Mouse (Mus musculus) c-Kit-positive CD71-positive TER-119-positive erythroid progenitor cells, embryonic 14.5 days (primary cell): ENCODE data around the gene Cdca8.

Source experiments
- DNase-seq: peaks from one replicate; pipeline ENCODE4 v3.0.0-alpha.2; 2013; ENCODE audit warnings: low spot score

Cdca8 gene

DNA sequence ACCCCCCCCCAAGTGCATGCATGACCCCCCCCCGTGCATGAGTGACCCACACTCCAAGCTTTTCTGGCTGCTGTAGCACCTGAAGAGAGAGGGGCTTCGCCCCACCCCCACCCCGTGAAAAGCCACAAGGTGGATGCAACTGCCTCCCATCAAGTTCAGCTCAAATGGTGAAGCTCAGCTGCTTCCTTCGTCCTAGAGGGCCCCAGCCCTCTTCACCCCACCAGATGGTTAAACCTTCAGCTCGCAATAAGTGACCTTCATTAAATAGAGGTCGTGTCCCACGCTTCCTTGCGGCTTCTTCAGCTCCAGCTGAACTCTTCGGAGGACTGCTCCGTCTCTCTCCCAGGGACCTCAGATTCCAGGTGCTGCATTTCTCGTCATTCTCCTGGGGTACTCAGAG, 58.5 kb downstream of the Cdca8 start, which contains the start of gene Epha10:
Epha10 (plus strand) TSS at position 301 of the 400 bp plus-strand sequence.
- no peak for DNase-seq

DNA sequence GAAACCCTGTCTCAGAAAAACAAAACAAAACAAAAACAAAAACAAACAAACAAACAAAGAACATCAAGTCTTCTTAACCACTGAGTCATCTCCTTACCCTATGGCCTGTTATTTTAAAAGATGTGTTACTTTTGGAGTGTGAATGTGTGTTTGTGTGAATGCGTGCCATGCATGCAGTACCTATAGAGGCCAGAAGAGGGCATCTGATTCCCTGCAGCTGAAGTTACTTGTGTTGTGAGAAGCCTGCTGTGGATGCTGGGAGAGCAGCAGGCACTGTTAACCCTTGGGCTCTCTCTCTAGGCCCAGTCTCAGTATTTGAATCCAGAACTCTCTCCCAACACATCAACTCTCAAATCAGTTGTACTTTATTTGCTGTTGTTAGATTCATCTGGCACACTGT, 66.4 kb downstream of the Cdca8 start:
- no peak for DNase-seq
